Mouse (Mus musculus) liver, postnatal 0 days (tissue): Measurements from ENCODE around the gene Lrrc28. TPM values are rescaled to one million over a fixed set of nuclear protein-coding genes. Genes with fewer than 3 reads are reported as not detected.

Experiments used
- ATAC-seq: fragments of 200-750 bp; cut with Nextera tagmentation; 2 replicates; pipeline ENCODE4 v1.8.0; 2017; ENCODE audit warnings: mild to moderate bottlenecking, moderate library complexity
- DNase-seq: peaks from one replicate; pipeline ENCODE4 v3.0.0-alpha.2; 2016
- H3K27ac ChIP-seq: fragments of 300-500 bp; sonication (generic); 2 replicates; pipeline ENCODE4 v1.5.1; 2014; ENCODE audit warnings: antibody characterized with exemption, moderate library complexity, mild to moderate bottlenecking, low read depth
- H3K27me3 ChIP-seq: fragments of 300-500 bp; sonication (generic); 2 replicates; pipeline ENCODE4 v1.6.1; 2014; ENCODE audit warnings: low read length, control low read depth, mixed read lengths; ENCODE audit not compliant: insufficient read depth
- H3K36me3 ChIP-seq: fragments of 300-500 bp; sonication (generic); replicated peaks from 2 replicates; pipeline ENCODE4 v1.6.1; 2014; ENCODE audit warnings: mild to moderate bottlenecking, control low read depth, low read length, moderate library complexity, mixed read lengths; ENCODE audit not compliant: insufficient read depth
- H3K4me1 ChIP-seq: fragments of 300-500 bp; sonication (generic); 2 replicates; pipeline ENCODE4 v1.6.1; 2014; ENCODE audit warnings: antibody characterized with exemption, mild to moderate bottlenecking, control low read depth; ENCODE audit not compliant: insufficient read depth
- H3K4me2 ChIP-seq: fragments of 300-500 bp; sonication (generic); 2 replicates; pipeline ENCODE4 v1.6.1; 2014; ENCODE audit warnings: low read depth, mild to moderate bottlenecking, low read length, moderate library complexity, mixed read lengths
- H3K4me3 ChIP-seq: fragments of 300-500 bp; sonication (generic); 2 replicates; pipeline ENCODE4 v1.5.1; 2014; ENCODE audit warnings: low read depth, low read length
- H3K9ac ChIP-seq: fragments of 300-500 bp; sonication (generic); replicated peaks from 2 replicates; pipeline ENCODE4 v1.6.1; 2014; ENCODE audit warnings: mild to moderate bottlenecking, moderate library complexity
- H3K9me3 ChIP-seq: fragments of 300-500 bp; sonication (generic); 2 replicates; pipeline ENCODE4 v1.6.1; 2016; ENCODE audit warnings: mild to moderate bottlenecking, control low read depth, low read length, mixed read lengths
- CTCF ChIP-seq: sonication (generic); IDR thresholded peaks from 2 replicates; pipeline ENCODE4 v1.5.1; 2016; ENCODE audit warnings: antibody characterized with exemption, low read depth
- EP300 ChIP-seq: IDR thresholded peaks from 2 replicates; pipeline ENCODE4 v1.6.1; 2016; ENCODE audit warnings: antibody characterized with exemption, low read depth, mild to moderate bottlenecking
- WGBS: fragments of 180-500 bp; shearing (Covaris S2); extraction: QIAGEN DNeasy Blood & Tissue Kit; methylation state at CpG from one replicate; pipeline ENCODE4 v1.1.7; 2014; ENCODE audit not compliant: insufficient replicate concordance; 5-methylcytosine and 5-hydroxymethylcytosine counted together
- polyA plus RNA-seq: library from polyadenylated mRNA; unstranded; fragments of >200 nt; fragmentation: Nextera tagmentation; extraction: Ambion mirVana; gene quantifications from 2 replicates; pipeline ENCODE4 v1.2.1, GENCODE M21; 2015

Gene Lrrc28
- polyA plus RNA-seq, 1 experiment from 2014 or later, result 12.6 TPM

GRCm38 (mm10) chr7:67652211-67652610, 7.1 kb upstream of the Lrrc28 start:
- Histone ChIP-seq H3K9me3 (no peaks in the 10 kb centered on the region), H3K27me3 (no peaks in the 10 kb centered on the region), H3K9ac (no peak overlapping the region), H3K4me1 (peaks cover 10% of the 10 kb centered on the region; the same call in 1 of the 2 replicates), H3K4me3 (no peak overlapping the region), H3K27ac (no peak overlapping the region), H3K36me3 (no peaks in the 10 kb centered on the region), H3K4me2 (no peak overlapping the region)
- ATAC-seq, result peak; percentile 66
- TF ChIP-seq EP300, result no peak; the same call in 1 of the 2 replicates
- TF ChIP-seq CTCF, result no peak
- no peak for DNase-seq
- WGBS, result 66% methylated on average over 5 of the region's 5 CpGs

- Histone ChIP-seq H3K4me3 (no peak overlapping the region), H3K27ac (no peak overlapping the region), H3K9me3 (no peaks in the 10 kb centered on the region), H3K9ac (no peak overlapping the region), H3K27me3 (no peaks in the 10 kb centered on the region), H3K4me1 (peaks cover 6% of the 10 kb centered on the region; the same call in 1 of the 2 replicates), H3K4me2 (peak overlapping the region; percentile 63; the same call in 1 of the 2 replicates), H3K36me3 (no peaks in the 10 kb centered on the region)
- DNase-seq (no peak), ATAC-seq (no peak)
- WGBS, result 71% methylated on average over 4 of the region's 4 CpGs
- TF ChIP-seq EP300 (no peak), CTCF (no peak)
Observed at GRCm38 (mm10) chr7:67648376-67648775, 3.3 kb upstream of the Lrrc28 start.

- H3K4me3 ChIP-seq, result peak within 1 kb of the TSS; percentile 70
- no peak for DNase-seq
Observed at GRCm38 (mm10) chr7:67647277-67647676, 2.2 kb upstream of the Lrrc28 start, which contains the start of gene Ttc23. Gene Ttc23 (plus strand): TSS chr7:67647410.

GRCm38 (mm10) chr7:67646131-67646530, 1.1 kb upstream of the Lrrc28 start:
- H3K36me3 ChIP-seq, result 0 out of 2 replicates have a peak, but pooled peaks cover under 1% of the 10 kb centered on the region
- H3K27ac ChIP-seq, result peak overlapping the region; percentile 90; the same call in 1 of the 2 replicates
- ATAC-seq (no peak), DNase-seq (no peak)
- no peaks in the 10 kb centered on the region for H3K9me3 ChIP-seq
- H3K4me1 ChIP-seq, result peaks cover 6% of the 10 kb centered on the region; the same call in 1 of the 2 replicates
- TF ChIP-seq EP300 (no peak), CTCF (no peak)
- H3K27me3 ChIP-seq, result no peaks in the 10 kb centered on the region
- peak overlapping the region; percentile 82 for H3K9ac ChIP-seq
- 20% methylated on average over 6 of the region's 6 CpGs for WGBS
- H3K4me2 ChIP-seq, result peak overlapping the region; percentile 74
- H3K4me3 ChIP-seq, result peak overlapping the region; percentile 70

More at GRCm38 (mm10) chr7:67647277-67647676, 2.2 kb upstream of the Lrrc28 start, which contains the start of gene Ttc23:
- Histone ChIP-seq H3K9me3 (no peaks in the 10 kb centered on the region), H3K27me3 (no peaks in the 10 kb centered on the region), H3K9ac (peak within 1 kb of the TSS; percentile 82), H3K36me3 (no peaks in the 10 kb centered on the region), H3K27ac (peak within 1 kb of the TSS; percentile 90), H3K4me1 (peaks cover 6% of the 10 kb centered on the region; the same call in 1 of the 2 replicates), H3K4me2 (peak within 1 kb of the TSS; percentile 74)
- no peak for ATAC-seq
- 44% methylated on average over 5 of the region's 5 CpGs for WGBS
- TF ChIP-seq CTCF, result no peak
- TF ChIP-seq EP300, result no peak

- TF ChIP-seq CTCF (no peak), EP300 (no peak)
- H3K4me2 ChIP-seq, result peak overlapping the region; percentile 74
- under 1% methylated on average over 15 of the region's 15 CpGs for WGBS
- H3K9me3 ChIP-seq, result no peaks in the 10 kb centered on the region
- no peaks in the 10 kb centered on the region for H3K27me3 ChIP-seq
- DNase-seq (no peak), ATAC-seq (peak; percentile 20)
- peaks cover 5% of the 10 kb centered on the region; the same call in 1 of the 2 replicates for H3K36me3 ChIP-seq
- peak overlapping the region; percentile 70 for H3K4me3 ChIP-seq
- H3K4me1 ChIP-seq, result peaks cover 6% of the 10 kb centered on the region; the same call in 1 of the 2 replicates
- H3K9ac ChIP-seq, result peak overlapping the region; percentile 82
- H3K27ac ChIP-seq, result peak overlapping the region; percentile 90
Observed at GRCm38 (mm10) chr7:67645681-67646014, 580 bp upstream of the Lrrc28 start.

- peaks cover 6% of the 10 kb centered on the region; the same call in 1 of the 2 replicates for H3K36me3 ChIP-seq
- peak overlapping the region; percentile 90 for H3K27ac ChIP-seq
- peak overlapping the region; percentile 70 for H3K4me3 ChIP-seq
- H3K9ac ChIP-seq, result peak overlapping the region; percentile 84
- WGBS, result 44% methylated on average over 8 of the region's 8 CpGs
- TF ChIP-seq CTCF, result no peak
- no peak for TF ChIP-seq EP300
- no peaks in the 10 kb centered on the region for H3K9me3 ChIP-seq
- ATAC-seq, result no peak
- no peak for DNase-seq
- H3K27me3 ChIP-seq, result no peaks in the 10 kb centered on the region
- H3K4me2 ChIP-seq, result peak overlapping the region; percentile 74
- H3K4me1 ChIP-seq, result peaks cover 6% of the 10 kb centered on the region; the same call in 1 of the 2 replicates
Observed at GRCm38 (mm10) chr7:67644291-67644690, 777 bp downstream of the Lrrc28 start.
